Mouse (Mus musculus) inflammation-experienced regulatory T-cells, adult 6 months (primary cell): ENCODE results near the gene Mrap. TPM values are rescaled to one million over a fixed set of nuclear protein-coding genes. Genes with fewer than 3 reads are reported as not detected.

Experiments
- ATAC-seq: one replicate; pipeline ENCODE4 v1.8.0; 2017
- polyA plus RNA-seq, 3 experiments: library from polyadenylated mRNA; unstranded; fragments of 100-300 nt; shearing (Covaris generic); gene quantifications; one replicate each; pipeline ENCODE4 v1.2.1; 2017

Mrap gene
- polyA plus RNA-seq, 3 experiments from 2014 or later = not detected

DNA sequence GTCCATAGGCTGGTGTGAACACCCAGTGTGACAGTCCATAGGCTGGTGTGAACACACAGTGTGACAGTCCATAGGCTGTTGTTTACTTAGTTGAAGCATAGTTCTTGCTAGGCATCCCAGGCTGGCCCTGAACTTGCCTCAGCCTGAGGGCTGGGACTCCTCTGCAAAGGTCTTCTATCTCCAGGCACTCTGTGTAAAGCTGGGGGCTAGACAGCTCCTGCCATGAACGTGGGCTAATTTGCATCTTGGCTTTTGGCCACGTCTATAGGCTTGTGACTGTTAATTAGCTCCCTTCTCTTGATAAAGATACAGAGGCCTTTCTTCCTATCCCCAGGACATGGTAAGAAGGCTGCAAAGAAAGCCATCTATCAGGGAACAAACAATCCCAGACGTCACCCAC lies 21.3 kb downstream of the Mrap start:
- ATAC-seq = no peak

DNA sequence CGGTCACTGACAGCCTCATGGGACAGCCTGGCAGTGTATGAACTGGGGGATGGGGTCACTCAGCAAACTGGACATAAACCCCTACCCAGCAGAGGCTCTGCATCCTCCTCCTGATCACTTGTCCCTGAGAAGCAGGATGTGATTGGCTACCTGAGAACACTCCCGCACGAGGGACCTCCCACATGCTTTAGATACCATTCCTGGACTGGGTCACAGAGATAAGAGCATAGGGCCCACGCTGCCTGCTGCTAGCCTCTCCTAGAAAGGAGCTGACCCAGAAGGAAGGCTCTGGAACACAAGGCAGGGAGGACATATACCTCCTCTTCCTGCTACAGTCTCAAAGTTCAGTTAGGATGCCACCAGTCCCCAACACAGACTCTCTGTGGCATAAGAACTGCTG lies 22.5 kb downstream of the Mrap start:
- ATAC-seq = no peak

- ATAC-seq = no peak
Measured at GRCm38 (mm10) chr16:90765195-90765877, 27.3 kb downstream of the Mrap start.

DNA sequence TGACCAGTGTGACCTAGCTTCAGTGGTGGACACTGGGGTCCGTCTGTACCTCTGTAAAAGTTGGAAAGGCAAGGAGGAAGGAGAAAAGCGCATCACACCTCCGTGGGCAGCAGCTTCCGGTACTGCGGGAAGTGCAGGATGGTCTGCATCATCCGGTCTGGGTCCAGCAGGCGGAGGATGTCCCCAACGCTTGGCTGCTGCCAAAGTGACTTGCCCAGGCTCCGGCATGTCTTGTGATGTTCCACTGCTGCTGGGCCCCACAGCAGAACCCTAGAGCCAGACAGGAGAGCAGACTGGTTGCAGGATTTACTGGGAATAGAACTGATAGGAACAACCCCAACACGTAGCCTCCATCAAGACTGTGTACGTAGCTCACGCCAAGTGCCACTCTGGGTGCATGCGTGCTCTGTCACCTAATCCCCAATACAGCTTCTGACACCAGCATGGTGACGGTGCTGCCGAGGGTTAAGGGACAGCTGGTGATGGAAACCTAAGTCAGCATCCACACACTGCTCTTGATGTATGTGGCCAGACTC lies 29.0 kb downstream of the Mrap start:
- no peak for ATAC-seq

DNA sequence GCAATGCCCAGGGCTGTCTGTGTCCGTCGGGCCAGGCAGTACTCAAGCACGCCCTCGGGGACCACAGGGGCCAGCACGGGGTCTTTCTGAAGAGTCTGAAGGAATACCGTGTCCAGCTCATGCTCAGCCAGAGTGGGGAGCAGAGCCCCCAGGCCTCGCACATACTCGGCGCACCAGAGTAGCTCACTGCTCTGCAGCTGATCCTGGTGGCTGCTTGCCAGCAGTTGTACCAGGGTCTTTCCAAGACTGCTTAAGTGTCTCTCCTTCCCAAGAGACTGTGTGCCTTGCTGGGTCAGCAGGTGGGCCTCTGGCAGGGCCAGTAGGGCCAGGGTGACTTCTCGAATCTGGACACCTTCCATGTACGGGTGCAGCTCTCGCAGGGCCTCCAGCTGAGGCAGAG lies 36.2 kb downstream of the Mrap start:
- no peak for ATAC-seq

DNA sequence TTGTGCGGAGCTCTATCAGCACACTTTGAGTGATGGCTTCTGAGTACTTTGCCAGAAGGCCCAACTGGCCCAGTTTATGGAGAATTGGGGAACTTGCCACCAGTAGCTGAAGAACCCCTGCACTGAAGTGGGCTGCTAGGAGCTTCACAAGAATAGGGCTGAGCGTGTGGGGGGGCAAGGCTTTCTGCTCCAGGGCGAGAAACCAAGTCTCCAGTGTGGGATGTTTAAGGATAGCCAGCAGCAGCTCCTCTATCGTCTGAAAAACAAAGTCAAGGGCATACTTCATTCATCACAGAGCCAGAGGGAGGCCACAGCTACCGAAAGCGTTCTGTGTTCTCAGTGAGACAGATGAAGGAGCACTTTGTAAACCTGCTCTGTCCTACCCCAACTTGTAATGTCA lies 36.6 kb downstream of the Mrap start:
- no peak for ATAC-seq

DNA sequence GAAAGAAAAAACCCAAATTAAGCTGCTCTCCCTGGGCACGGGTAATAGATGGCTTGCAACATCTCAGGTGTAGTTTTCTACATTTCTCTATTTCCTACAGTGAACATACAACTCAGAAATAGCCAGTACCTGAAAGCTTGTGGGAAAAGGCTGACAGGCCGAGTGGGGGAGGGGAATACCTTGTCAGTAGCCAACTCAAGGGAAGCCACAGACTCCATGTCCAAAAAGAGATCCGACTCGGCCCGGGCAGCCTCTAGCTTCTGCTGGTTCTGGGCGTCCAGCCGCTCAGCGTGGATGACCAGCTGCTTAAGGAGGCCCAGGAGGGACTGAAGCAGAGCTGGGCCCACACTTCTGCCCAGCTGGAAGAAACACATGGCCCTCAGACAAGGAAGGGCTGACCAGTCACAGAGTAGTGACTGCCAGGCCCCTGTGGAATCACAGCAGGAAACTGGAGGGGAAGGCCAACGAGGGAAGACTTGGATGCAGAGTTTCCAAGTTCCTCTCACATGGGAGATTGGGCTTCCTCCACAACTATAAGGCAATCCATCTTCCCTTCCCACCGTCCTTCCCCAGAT lies 38.0 kb downstream of the Mrap start:
- ATAC-seq = no peak

DNA sequence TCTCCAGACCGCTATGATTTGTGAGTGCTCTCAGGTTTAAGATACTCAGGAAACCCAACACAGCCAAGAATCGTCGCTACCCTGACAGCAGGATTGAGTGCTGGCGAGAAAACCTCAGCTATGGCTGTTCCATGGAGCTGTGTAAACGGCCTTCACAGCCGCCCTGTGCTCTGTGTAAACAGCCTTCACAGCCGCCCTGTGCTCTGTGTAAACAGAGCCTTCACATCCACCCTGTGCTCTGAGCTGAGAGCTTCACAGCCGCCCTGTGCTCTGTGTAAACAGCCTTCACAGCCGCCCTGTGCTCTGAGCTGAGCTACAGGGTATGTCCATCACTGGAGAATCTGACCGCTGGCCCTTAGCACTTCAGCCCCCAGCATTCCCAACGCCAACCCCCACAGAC lies 41.8 kb downstream of the Mrap start:
- no peak for ATAC-seq

- ATAC-seq = no peak
Measured at GRCm38 (mm10) chr16:90783302-90783701, 45.3 kb downstream of the Mrap start.

GRCm38 (mm10) chr16:90785257-90785656 lies 47.2 kb downstream of the Mrap start:
- ATAC-seq = no peak

GRCm38 (mm10) chr16:90788580-90788979 lies 50.6 kb downstream of the Mrap start:
- ATAC-seq = no peak

- ATAC-seq = no peak
Measured at GRCm38 (mm10) chr16:90790946-90791345, 52.9 kb downstream of the Mrap start.

DNA sequence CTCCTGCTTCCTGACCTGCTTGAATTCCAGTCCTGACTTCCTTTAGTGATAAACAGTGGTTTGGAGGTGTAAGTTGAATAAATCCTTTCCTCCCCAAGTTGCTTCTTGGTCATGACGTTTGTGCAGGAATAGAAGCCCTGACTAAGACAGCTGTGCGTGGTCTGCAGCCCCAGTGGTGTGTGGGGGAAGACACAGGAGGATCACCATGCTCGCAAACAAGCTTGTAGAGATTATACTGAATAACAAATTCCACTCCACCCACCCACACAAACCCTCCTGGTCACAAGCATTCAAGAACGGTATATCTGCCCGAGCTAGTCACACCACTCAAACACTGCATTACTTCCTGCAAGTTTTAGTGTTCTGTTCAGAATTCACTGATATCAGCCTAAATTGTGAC lies 54.1 kb downstream of the Mrap start:
- no peak for ATAC-seq

- no peak for ATAC-seq
Measured at GRCm38 (mm10) chr16:90792500-90792899, 54.5 kb downstream of the Mrap start.

GRCm38 (mm10) chr16:90794708-90795107 lies 56.7 kb downstream of the Mrap start:
- ATAC-seq = no peak

DNA sequence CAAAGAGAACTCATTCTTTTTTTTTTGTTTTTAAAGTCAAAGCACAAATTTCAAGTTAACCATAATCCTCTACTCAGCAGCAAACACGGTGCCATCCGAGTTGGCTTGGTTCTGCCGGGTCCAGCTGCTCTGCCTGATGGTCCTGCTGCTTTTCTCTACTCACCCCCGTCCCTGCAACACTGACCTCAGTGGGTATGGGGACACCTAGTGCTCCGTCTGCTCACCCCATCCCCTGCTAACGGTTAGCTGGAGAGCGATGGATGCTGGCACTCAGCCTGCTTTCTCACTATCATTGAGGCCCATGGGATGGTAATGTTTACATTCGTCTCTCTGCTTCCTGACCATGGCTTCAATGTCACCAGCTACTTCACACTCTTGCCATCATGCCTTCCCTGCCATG lies 60.4 kb downstream of the Mrap start:
- ATAC-seq = no peak

GRCm38 (mm10) chr16:90798848-90799247 lies 60.8 kb downstream of the Mrap start:
- ATAC-seq = no peak

Other genes starting within 250 kb of the Mrap start
- 10 to 100 TPM; 50.4 to 81.3 (median 50.9) TPM for gene Mis18a, start 10.8 kb upstream of the Mrap start, polyA plus RNA-seq
- gene Urb1, start 72.2 kb downstream of the Mrap start, polyA plus RNA-seq = 1 to 10 TPM; 3.0 to 6.2 (median 4.3) TPM
- gene Eva1c, start 88.5 kb downstream of the Mrap start, polyA plus RNA-seq = not detected
- 10 to 100 TPM; 25.3 to 32.2 (median 26.2) TPM for gene Cfap298, start 196.9 kb downstream of the Mrap start, polyA plus RNA-seq